Mouse (Mus musculus): ENCODE results near the gene D030056L22Rik. TPM values are rescaled to one million over a fixed set of nuclear protein-coding genes. Genes with fewer than 3 reads are reported as not detected.

The D030056L22Rik gene
- polyA plus RNA-seq, 1 experiment from 2014 or later: 50.8 TPM

Other genes with a start within 250 kb of the D030056L22Rik start
- gene Ostf1, start 81.4 kb upstream of the D030056L22Rik start, polyA plus RNA-seq (2016; fragmentation: Nextera tagmentation; extraction: Ambion mirVana): 60.8 and 65.1 TPM in 2 replicates
- gene Nmrk1, start 81.2 kb upstream of the D030056L22Rik start, polyA plus RNA-seq (2016; fragmentation: Nextera tagmentation; extraction: Ambion mirVana): 6.3 and 7.2 TPM in 2 replicates
- gene Carnmt1, start 42.4 kb upstream of the D030056L22Rik start, polyA plus RNA-seq (2016; fragmentation: Nextera tagmentation; extraction: Ambion mirVana): 45.4 and 46.8 TPM in 2 replicates
- gene Trpm6, start 36.8 kb downstream of the D030056L22Rik start, polyA plus RNA-seq (2016; fragmentation: Nextera tagmentation; extraction: Ambion mirVana): 0.05 TPM in 1 of 2 replicates, not detected in the other